Mouse (Mus musculus) CH12.LX (cell line): ENCODE data around the gene Lta. TPM values are rescaled to one million over a fixed set of nuclear protein-coding genes. Genes with fewer than 3 reads are reported as not detected.

Experiments used
- DNase-seq: peaks from one replicate; pipeline ENCODE4 v3.0.0-alpha.2; 2013; ENCODE audit errors: extremely low read depth
- H3K27ac ChIP-seq: 2 replicates; pipeline ENCODE4 v1.5.1; 2012; ENCODE audit warnings: low read depth, mild to moderate bottlenecking, control low read depth, moderate library complexity; ENCODE audit not compliant: insufficient read depth
- H3K27me3 ChIP-seq: replicated peaks from 2 replicates; pipeline ENCODE3; 2012; ENCODE audit warnings: inconsistent platforms
- H3K36me3 ChIP-seq, 2 experiments: replicated peaks in 1 of 2; 2 replicates each; pipeline versions ENCODE3 to v1.6.1; 2012; ENCODE audit warnings: inconsistent platforms in 1 of 2, low read length in 1 of 2, mild to moderate bottlenecking in 1 of 2, mixed read lengths in 1 of 2, moderate library complexity in 1 of 2; ENCODE audit not compliant: control insufficient read depth in 1 of 2, insufficient read depth in 1 of 2
- H3K4me1 ChIP-seq, 2 experiments: 2 replicates each; pipeline ENCODE4 v1.6.1; 2012; ENCODE audit warnings: inconsistent platforms in 1 of 2, moderate library complexity in 1 of 2; ENCODE audit not compliant: insufficient read depth in 2 of 2, control insufficient read depth in 1 of 2
- H3K4me2 ChIP-seq: 2 replicates; pipeline ENCODE4 v1.6.1; 2012; ENCODE audit warnings: low read depth, mild to moderate bottlenecking, control low read depth; ENCODE audit not compliant: poor library complexity, insufficient read depth, severe bottlenecking
- H3K4me3 ChIP-seq, 3 experiments: fragments of 150-350 bp in 1 of 3; sonication (generic) in 1 of 3; replicated peaks in 1 of 3; 2 replicates each; pipeline versions ENCODE3 to v1.5.1; 2011 to 2012; ENCODE audit warnings: low read depth in 2 of 3, low read length in 2 of 3, mild to moderate bottlenecking in 2 of 3, moderate library complexity in 2 of 3, control low read depth in 1 of 3, improper control_type of control experiment in 1 of 3, inconsistent platforms in 1 of 3, mixed read lengths in 1 of 3; ENCODE audit not compliant: poor library complexity in 1 of 3
- H3K79me2 ChIP-seq: replicated peaks from 2 replicates; pipeline ENCODE4 v1.6.1; 2012; ENCODE audit warnings: mild to moderate bottlenecking, moderate library complexity; ENCODE audit not compliant: control insufficient read depth, poor library complexity, insufficient read depth, severe bottlenecking; ENCODE audit errors: extremely low read depth
- H3K9ac ChIP-seq: 2 replicates; pipeline ENCODE4 v1.6.1; 2012; ENCODE audit warnings: low read depth, mild to moderate bottlenecking, control low read depth, moderate library complexity; ENCODE audit not compliant: insufficient read depth
- H3K9me3 ChIP-seq: replicated peaks from 2 replicates; pipeline ENCODE3; 2012; ENCODE audit warnings: low read length, inconsistent platforms, mixed read lengths
- BHLHE40 ChIP-seq: IDR thresholded peaks from 2 replicates; pipeline ENCODE4 v1.6.1; 2011; ENCODE audit warnings: mild to moderate bottlenecking, low read depth, low read length, improper control_type of control experiment
- CHD1 ChIP-seq: IDR thresholded peaks from 2 replicates; pipeline ENCODE4 v1.6.1; 2012; ENCODE audit warnings: low read depth, low read length, improper control_type of control experiment, inconsistent platforms
- CHD2 ChIP-seq: IDR thresholded peaks from 2 replicates; pipeline ENCODE4 v1.6.1; 2011; ENCODE audit warnings: low read length, improper control_type of control experiment
- CTCF ChIP-seq, 2 experiments: IDR thresholded peaks in 1 of 2; conservative IDR thresholded peaks in 1 of 2; 2 replicates each; pipeline ENCODE4 v1.5.1; 2011 to 2012; ENCODE audit warnings: low read depth in 2 of 2, low read length in 2 of 2, improper control_type of control experiment in 1 of 2, inconsistent platforms in 1 of 2, mild to moderate bottlenecking in 1 of 2, moderate library complexity in 1 of 2
- E2F4 ChIP-seq: IDR thresholded peaks from 2 replicates; pipeline ENCODE4 v1.6.1; 2011; ENCODE audit warnings: low read depth, low read length, improper control_type of control experiment; ENCODE audit not compliant: insufficient replicate concordance
- ELF1 ChIP-seq: IDR thresholded peaks from 2 replicates; pipeline ENCODE4 v1.6.1; 2014; ENCODE audit warnings: low read depth, mild to moderate bottlenecking, inconsistent platforms, low read length, improper control_type of control experiment
- EP300 ChIP-seq: IDR thresholded peaks from 2 replicates; pipeline ENCODE4 v1.6.1; 2011; ENCODE audit warnings: low read length, improper control_type of control experiment
- GABPA ChIP-seq: IDR thresholded peaks from 2 replicates; pipeline ENCODE4 v1.6.1; 2012; ENCODE audit warnings: low read depth, low read length, improper control_type of control experiment, inconsistent platforms; ENCODE audit not compliant: insufficient replicate concordance
- HCFC1 ChIP-seq: IDR thresholded peaks from 2 replicates; pipeline ENCODE4 v1.6.1; 2012; ENCODE audit warnings: low read depth, mild to moderate bottlenecking, inconsistent platforms, low read length, improper control_type of control experiment
- JUN ChIP-seq: IDR thresholded peaks from 2 replicates; pipeline ENCODE4 v1.6.1; 2011; ENCODE audit warnings: low read depth, mild to moderate bottlenecking, low read length, improper control_type of control experiment, moderate library complexity; ENCODE audit not compliant: insufficient read depth
- JUND ChIP-seq: conservative IDR thresholded peaks from 2 replicates; pipeline ENCODE4 v1.6.1; 2011; ENCODE audit warnings: low read depth, low read length, improper control_type of control experiment
- KAT2A ChIP-seq: IDR thresholded peaks from 2 replicates; pipeline ENCODE4 v1.6.1; 2012; ENCODE audit warnings: low read length, improper control_type of control experiment, inconsistent platforms; ENCODE audit not compliant: insufficient replicate concordance
- MAFK ChIP-seq: IDR thresholded peaks from 2 replicates; pipeline ENCODE4 v1.6.1; 2011; ENCODE audit warnings: low read length, improper control_type of control experiment; ENCODE audit not compliant: insufficient replicate concordance
- MAX ChIP-seq: IDR thresholded peaks from 2 replicates; pipeline ENCODE4 v1.6.1; 2011; ENCODE audit warnings: low read length, improper control_type of control experiment
- MAZ ChIP-seq: IDR thresholded peaks from 2 replicates; pipeline ENCODE4 v1.6.1; 2012; ENCODE audit warnings: low read depth, mild to moderate bottlenecking, inconsistent platforms, low read length, improper control_type of control experiment, moderate library complexity
- MEF2A ChIP-seq: IDR thresholded peaks from 2 replicates; pipeline ENCODE4 v1.6.1; 2014; ENCODE audit warnings: low read depth, mild to moderate bottlenecking, inconsistent platforms, low read length, improper control_type of control experiment, borderline replicate concordance
- MXI1 ChIP-seq: IDR thresholded peaks from 2 replicates; pipeline ENCODE4 v1.6.1; 2011; ENCODE audit warnings: mild to moderate bottlenecking, low read depth, low read length, improper control_type of control experiment
- MYC ChIP-seq: IDR thresholded peaks from 2 replicates; pipeline ENCODE4 v1.6.1; 2011; ENCODE audit warnings: low read depth, mild to moderate bottlenecking, improper control_type of control experiment, low read length
- NELFE ChIP-seq: IDR thresholded peaks from 2 replicates; pipeline ENCODE4 v1.6.1; 2011; ENCODE audit warnings: low read depth, low read length, improper control_type of control experiment
- NRF1 ChIP-seq: IDR thresholded peaks from 2 replicates; pipeline ENCODE4 v1.6.1; 2014; ENCODE audit warnings: low read depth, mild to moderate bottlenecking, inconsistent platforms, low read length, improper control_type of control experiment, moderate library complexity
- PAX5 ChIP-seq: IDR thresholded peaks from 2 replicates; pipeline ENCODE4 v1.6.1; 2012; ENCODE audit warnings: low read length, inconsistent platforms, mixed read lengths
- POLR2A ChIP-seq: IDR thresholded peaks from 2 replicates; pipeline ENCODE4 v1.6.1; 2011; ENCODE audit warnings: low read depth, mild to moderate bottlenecking, improper control_type of control experiment, low read length
- POLR2AphosphoS2 ChIP-seq: IDR thresholded peaks from 2 replicates; pipeline ENCODE4 v1.6.1; 2011; ENCODE audit warnings: low read depth, low read length, improper control_type of control experiment
- RAD21 ChIP-seq: IDR thresholded peaks from 2 replicates; pipeline ENCODE4 v1.6.1; 2011; ENCODE audit warnings: low read depth, mild to moderate bottlenecking, low read length, improper control_type of control experiment, moderate library complexity
- RCOR1 ChIP-seq: conservative IDR thresholded peaks from 2 replicates; pipeline ENCODE4 v1.6.1; 2012; ENCODE audit warnings: low read depth, mild to moderate bottlenecking, inconsistent platforms, low read length, improper control_type of control experiment
- SIN3A ChIP-seq: IDR thresholded peaks from 2 replicates; pipeline ENCODE4 v1.6.1; 2012; ENCODE audit warnings: low read length, improper control_type of control experiment, inconsistent platforms
- SMC3 ChIP-seq: IDR thresholded peaks from 2 replicates; pipeline ENCODE4 v1.6.1; 2011; ENCODE audit warnings: low read depth, low read length, improper control_type of control experiment
- TBP ChIP-seq: conservative IDR thresholded peaks from 2 replicates; pipeline ENCODE4 v1.6.1; 2011; ENCODE audit warnings: low read depth, low read length, improper control_type of control experiment
- TCF12 ChIP-seq: IDR thresholded peaks from 2 replicates; pipeline ENCODE4 v1.6.1; 2014; ENCODE audit warnings: low read depth, mild to moderate bottlenecking, inconsistent platforms, low read length, improper control_type of control experiment
- UBTF ChIP-seq: IDR thresholded peaks from 2 replicates; pipeline ENCODE4 v1.6.1; 2012; ENCODE audit warnings: low read depth, mild to moderate bottlenecking, inconsistent platforms, low read length, improper control_type of control experiment, moderate library complexity
- USF2 ChIP-seq: conservative IDR thresholded peaks from 2 replicates; pipeline ENCODE4 v1.6.1; 2011; ENCODE audit warnings: low read depth, low read length, improper control_type of control experiment
- ZC3H11A ChIP-seq: IDR thresholded peaks from 2 replicates; pipeline ENCODE4 v1.6.1; 2012; ENCODE audit warnings: low read depth, mild to moderate bottlenecking, inconsistent platforms, low read length, improper control_type of control experiment
- ZMIZ1 ChIP-seq: IDR thresholded peaks from 2 replicates; pipeline ENCODE4 v1.6.1; 2012; ENCODE audit warnings: low read depth, mild to moderate bottlenecking, inconsistent platforms, low read length, improper control_type of control experiment
- ZNF384 ChIP-seq: IDR thresholded peaks from 2 replicates; pipeline ENCODE4 v1.6.1; 2012; ENCODE audit warnings: low read depth, low read length, improper control_type of control experiment, inconsistent platforms
- dilution Hi-C: fragments of 300-500 bp; cut with MboI; formaldehyde crosslinking; loops from 2 replicates; pipeline ENCODE4 v1.14.3; 2020; ENCODE audit warnings: low sequenced_read_pairs; ENCODE audit not compliant: extremely low pct_unique_long_range_greater_than_20kb, extremely low pct_ligation_motif_present
- in situ Hi-C: fragments of 300-500 bp; cut with MboI; formaldehyde crosslinking; loops from 3 replicates; pipeline ENCODE4 v1.14.3; 2019; ENCODE audit warnings: low sequenced_read_pairs, low pct_ligation_motif_present, low pct_unique_long_range_greater_than_20kb, mixed read lengths
- polyA plus RNA-seq: library from polyadenylated mRNA; unstranded; fragments of >175 nt; gene quantifications from 2 replicates; pipeline ENCODE4 v1.2.1, GENCODE M21; 2012; ENCODE audit warnings: low read depth; ENCODE audit not compliant: insufficient read length
- total RNA-seq, 2 experiments: library from RNA; depleted of rRNA; stranded (reverse); fragments of 300-350 nt in 1 of 2; fragments of >200 nt in 1 of 2; gene quantifications; 2 replicates each; pipeline ENCODE4 v1.2.3; 2012 to 2014

Gene Lta
- total and polyA plus RNA-seq, 3 experiments = 13.4 to 53.0 (median 19.6) TPM

DNA sequence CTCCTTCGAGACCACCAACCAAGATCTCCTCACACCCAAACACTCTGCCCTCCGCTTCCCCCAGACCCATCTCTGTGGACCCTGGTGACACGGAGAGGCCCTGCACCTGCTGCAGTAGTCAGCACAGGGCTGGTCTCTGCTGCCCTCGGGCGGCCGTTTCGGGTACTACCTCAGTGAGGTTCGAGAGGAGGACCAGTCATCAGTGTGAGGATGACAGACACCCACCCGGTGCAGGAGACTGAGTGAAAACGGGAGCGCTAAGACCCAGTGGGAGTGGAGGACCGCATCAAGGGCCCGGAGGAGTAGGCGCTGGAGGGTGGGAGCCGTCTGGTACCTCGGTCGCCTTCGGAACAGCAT lies 31.2 kb upstream of the Lta start (continued):
- TF ChIP-seq GABPA = no peak
- no peak for TF ChIP-seq HCFC1
- TF ChIP-seq SIN3A = no peak; the same call in 1 of the 2 replicates
- peak; percentile 39; the same call in 1 of the 2 replicates for TF ChIP-seq ZC3H11A
- TF ChIP-seq TBP = no peak
- TF ChIP-seq CTCF (conservative IDR thresholded peaks at IDR 0.05 in 1 of 2, IDR thresholded peaks at IDR 0.05 in 1 of 2; ENCODE audit: low read depth in 2 of 2, low read length in 2 of 2) = peak; percentile 76 to 94
- TF ChIP-seq RAD21 = peak; percentile 93

DNA sequence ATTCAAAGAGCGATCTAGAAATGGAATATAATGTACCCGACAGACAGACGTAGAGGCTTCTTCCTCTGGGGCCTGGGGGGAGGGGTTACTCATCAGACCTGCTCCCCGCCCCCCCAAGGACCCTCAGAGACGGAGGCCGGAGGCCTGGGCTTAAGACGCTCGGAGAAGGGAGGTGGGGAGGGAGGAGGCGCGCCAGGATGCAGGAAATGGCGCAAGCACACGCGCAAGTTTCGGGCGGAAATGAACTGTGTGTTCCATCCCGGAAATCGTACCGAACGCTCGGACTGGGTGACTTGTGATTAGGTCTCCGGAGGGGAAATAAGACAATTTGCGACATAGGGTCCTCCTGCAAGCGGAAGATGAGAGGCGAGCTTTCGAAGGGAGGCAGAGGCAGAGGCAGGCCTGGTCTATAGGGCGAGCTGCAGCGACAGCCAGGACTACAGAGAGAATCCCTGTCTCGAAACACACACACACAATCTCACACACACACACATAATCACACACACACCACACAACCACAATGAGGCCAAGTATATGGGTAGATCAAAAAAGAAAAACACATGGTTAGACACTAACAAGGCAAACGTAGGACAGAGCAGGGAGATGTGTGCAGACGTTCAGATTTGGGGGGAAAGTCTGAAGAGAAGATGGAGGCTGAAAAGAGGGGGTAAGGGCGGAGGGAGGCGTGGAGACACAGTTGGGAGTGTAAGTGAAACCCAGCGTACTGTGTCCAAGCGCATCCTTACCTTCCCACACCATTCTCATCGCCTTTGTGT lies 30.7 kb upstream of the Lta start, which contains the start of gene Nfkbil1:
TSS of gene Nfkbil1 (minus strand) at position 179 of the 776 bp plus-strand sequence.
- peak within 1 kb of the TSS; percentile 96 for H3K27ac ChIP-seq
- H3K4me2 ChIP-seq = peak within 1 kb of the TSS; percentile 57; the same call in 1 of the 2 replicates
- H3K9me3 ChIP-seq = no peaks in the 10 kb centered on the region
- H3K4me1 ChIP-seq = peaks cover 14 to 53% of the 10 kb centered on the region in 2 experiments
- DNase-seq = peak; percentile 99
- H3K4me3 ChIP-seq = peak within 1 kb of the TSS; percentile 67 to 100 (median 86)
- H3K9ac ChIP-seq = peak within 1 kb of the TSS; percentile 99
- H3K36me3 ChIP-seq = peaks cover 5 to 35% of the 10 kb centered on the region in 2 experiments
- H3K79me2 ChIP-seq = peaks cover 24% of the 10 kb centered on the region
- no peaks in the 10 kb centered on the region for H3K27me3 ChIP-seq
- dilution Hi-C loops = no loop called here
- in situ Hi-C loops = loop anchor here (10.0 kb wide), 1 partner anchor 221 kb away; the partner anchor contains the start of gene Vwa7
- TF ChIP-seq USF2 (no peak), TBP (peak; percentile 92), MEF2A (peak; percentile 77; the same call in 1 of the 2 replicates), ZMIZ1 (peak; percentile 75), MAX (peak; percentile 84), JUN (peak; percentile 7; the same call in 1 of the 2 replicates), TCF12 (peak; percentile 92), ZC3H11A (no peak), PAX5 (no peak), E2F4 (peak; percentile 46; the same call in 1 of the 2 replicates), NRF1 (peak; percentile 71), POLR2A (peak; percentile 72), ELF1 (peak; percentile 97), JUND (0 out of 2 replicates have a peak, but pooled peaks have one; percentile 33), MAFK (no peak), SIN3A (peak; percentile 96), CHD1 (peak; percentile 88; the same call in 1 of the 2 replicates), MYC (peak; percentile 86), MXI1 (peak; percentile 71; the same call in 1 of the 2 replicates), ZNF384 (no peak), BHLHE40 (peak; percentile 59), KAT2A (peak; percentile 91; the same call in 1 of the 2 replicates), UBTF (peak; percentile 86; the same call in 1 of the 2 replicates), GABPA (peak; percentile 17; the same call in 1 of the 2 replicates), POLR2AphosphoS2 (peak; percentile 71; the same call in 1 of the 2 replicates), CHD2 (peak; percentile 90), RAD21 (no peak), SMC3 (peak; percentile 26), EP300 (no peak), CTCF (conservative IDR thresholded peaks at IDR 0.05 in 1 of 2, IDR thresholded peaks at IDR 0.05 in 1 of 2; ENCODE audit: low read depth in 2 of 2, low read length in 2 of 2) (no peak), MAZ (peak; percentile 97), NELFE (peak; percentile 65; the same call in 1 of the 2 replicates), RCOR1 (no peak; the same call in 1 of the 2 replicates)
